Mouse (Mus musculus) monocyte, adult 2 months (primary cell): Measurements from ENCODE around the gene Tex47.

Experiments used
- DNase-seq, 2 experiments: peaks; one replicate each; pipeline ENCODE4 v3.0.0; 2022; ENCODE audit warnings: low spot score in 2 of 2, low read depth in 1 of 2

Tex47 gene

GRCm38 (mm10) chr5:7303819-7304218 lies at the start of gene Tex47:
TSS of gene Tex47 (plus strand) at chr5:7304119.
- no peak for DNase-seq

- DNase-seq, result no peak
Measured at GRCm38 (mm10) chr5:7276659-7277455, 27.1 kb upstream of the Tex47 start.

- DNase-seq, result no peak
Measured at GRCm38 (mm10) chr5:7284336-7284735, 19.6 kb upstream of the Tex47 start.

- no peak for DNase-seq
Measured at GRCm38 (mm10) chr5:7302969-7303368, 950 bp upstream of the Tex47 start.

DNA sequence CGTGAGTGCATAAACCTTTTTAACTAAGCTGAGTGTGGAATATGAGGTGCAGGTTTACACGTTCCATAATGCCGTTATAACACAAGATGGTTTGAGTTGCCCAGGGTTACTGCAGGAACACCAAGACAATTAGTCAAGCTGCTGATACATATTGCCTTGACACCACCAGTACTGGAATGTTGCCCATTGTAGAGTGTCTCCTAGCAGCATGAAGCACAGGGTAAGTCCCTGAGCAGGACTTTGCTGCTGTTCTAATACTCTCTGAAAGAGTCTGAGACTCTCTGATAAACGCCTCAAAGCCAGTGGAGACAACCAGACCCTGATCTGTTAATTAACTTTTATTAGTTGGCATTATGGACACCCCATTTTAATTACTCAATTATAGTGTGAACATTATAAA lies 21.7 kb downstream of the Tex47 start:
- no peak for DNase-seq

GRCm38 (mm10) chr5:7344145-7345010 lies 40.5 kb downstream of the Tex47 start, which contains the start of gene Zfp804b:
TSS of gene Zfp804b (minus strand) at chr5:7344756.
- DNase-seq, result no peak

- DNase-seq, result no peak
Measured at GRCm38 (mm10) chr5:7345011-7345389, 41.1 kb downstream of the Tex47 start.
